In the genomic region with DNA sequence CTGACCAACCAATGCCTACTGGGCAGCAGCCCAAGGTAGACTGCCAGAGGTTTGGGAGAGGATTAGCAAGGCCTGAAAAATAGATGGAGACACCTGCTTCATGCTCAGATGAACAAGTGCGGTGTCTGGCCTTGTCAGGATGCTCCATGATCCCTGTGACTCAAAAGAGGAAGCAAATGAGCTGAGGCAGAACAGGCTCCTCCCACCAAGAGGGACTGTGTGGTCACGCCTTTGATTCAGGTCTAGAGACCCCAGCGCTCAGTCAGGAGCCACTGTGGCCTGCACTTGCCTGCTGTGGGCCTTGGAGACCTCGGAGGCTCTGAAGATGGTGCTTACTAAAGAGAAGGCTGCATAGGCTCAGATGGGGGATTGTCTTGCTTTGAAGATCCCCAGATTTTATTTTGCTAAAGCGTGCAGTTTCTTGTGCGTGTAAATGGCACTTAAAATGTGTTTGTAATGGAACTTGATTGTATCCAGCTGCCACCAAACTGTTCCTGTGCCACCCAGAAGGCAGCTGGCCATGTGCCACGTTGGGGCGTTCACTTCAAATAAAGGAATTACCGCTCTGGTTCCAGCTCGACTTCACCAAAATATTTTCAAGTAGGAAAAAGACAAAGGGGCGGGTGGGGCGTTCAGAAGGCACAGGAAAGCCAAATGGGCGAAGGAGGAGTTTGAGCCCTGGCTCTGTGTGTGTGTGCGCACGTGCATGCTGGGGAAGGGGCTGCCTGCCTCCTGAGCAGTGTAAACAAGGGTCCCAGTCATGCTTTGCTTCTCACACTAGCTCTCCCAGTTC, we compare ENCODE assay signal across 7 mouse cellular contexts. TPM values are rescaled to one million over a fixed set of nuclear protein-coding genes. Genes with fewer than 3 reads are reported as not detected.
DNase-seq lines count a peak whose midpoint lies in the region; ATAC-seq and TF ChIP-seq lines count a peak whose summit lies in the region.

No protein-coding gene starts in this region.

- intact Hi-C loops in heart, postnatal 36 days (cut with DNase I): no loop called here

- in situ Hi-C loops in Patski (cut with MboI; ENCODE audit: low pct_unique_long_range_greater_than_20kb): no loop called here

- CTCF ChIA-PET in Patski (lab: Charles Lee): interaction anchor here (1.0 kb wide), 1 partner anchor 22 kb away, joined by 3 read pairs; no protein-coding TSS in a partner anchor

- H3K4me1 ChIP-seq in embryonic facial prominence, embryonic 14.5 days (ENCODE audit: control insufficient read depth, insufficient read depth, low read length): peaks cover 20% of the 10 kb centered on the region
- H3K4me1 ChIP-seq in stomach, embryonic 16.5 days (ENCODE audit: control insufficient read depth, insufficient read depth, low read length): peaks cover 21% of the 10 kb centered on the region

- H3K27me3 ChIP-seq in Patski: no peaks in the 10 kb centered on the region
- no peaks in the 10 kb centered on the region for H3K27me3 ChIP-seq in embryonic facial prominence, embryonic 14.5 days (replicated peaks; ENCODE audit: control insufficient read depth, insufficient read depth, low read length)
- H3K27me3 ChIP-seq in stomach, embryonic 16.5 days (ENCODE audit: control insufficient read depth, insufficient read depth, low read length): no peaks in the 10 kb centered on the region

- H3K4me2 ChIP-seq in embryonic facial prominence, embryonic 14.5 days (ENCODE audit: low read depth, low read length): peak overlapping the region; percentile 18; the same call in 1 of the 2 replicates
- H3K4me2 ChIP-seq in stomach, embryonic 16.5 days (ENCODE audit: low read depth, low read length): 0 out of 2 replicates have a peak overlapping the region, but pooled peaks have one; percentile 7

- ATAC-seq in Patski: no peak
- ATAC-seq in embryonic facial prominence, embryonic 14.5 days (ENCODE audit: low read depth): peak; percentile 73
- peak; percentile 54 for ATAC-seq in stomach, embryonic 16.5 days (ENCODE audit: insufficient read depth, low FRiP score)

- 22% methylated on average over 15 of the region's 15 CpGs for WGBS in embryonic facial prominence, embryonic 14.5 days
- 21% methylated on average over 15 of the region's 15 CpGs for WGBS in stomach, embryonic 16.5 days

- peak overlapping the region; percentile 87 for H3K27ac ChIP-seq in embryonic facial prominence, embryonic 14.5 days (replicated peaks; ENCODE audit: low read depth, low read length)
- peak overlapping the region; percentile 96 for H3K27ac ChIP-seq in stomach, embryonic 16.5 days (ENCODE audit: low read length)

- POLR2A ChIA-PET in Patski (lab: Charles Lee): interaction anchor here (0.6 kb wide), 1 partner anchor 107 kb away, joined by 3 read pairs; no protein-coding TSS in a partner anchor

- no peaks in the 10 kb centered on the region for H3K9me3 ChIP-seq in embryonic facial prominence, embryonic 14.5 days (ENCODE audit: control insufficient read depth, low read length)
- no peaks in the 10 kb centered on the region for H3K9me3 ChIP-seq in stomach, embryonic 16.5 days (replicated peaks; ENCODE audit: control insufficient read depth, low read length)

- no peak overlapping the region for H3K4me3 ChIP-seq in embryonic facial prominence, embryonic 14.5 days (ENCODE audit: low read depth, low read length)
- no peak overlapping the region for H3K4me3 ChIP-seq in stomach, embryonic 16.5 days (replicated peaks; ENCODE audit: low read length)

- peak overlapping the region; percentile 16; the same call in 1 of the 2 replicates for H3K9ac ChIP-seq in embryonic facial prominence, embryonic 14.5 days (ENCODE audit: low read depth, low read length)
- H3K9ac ChIP-seq in stomach, embryonic 16.5 days (ENCODE audit: low read length): 0 out of 2 replicates have a peak overlapping the region, but pooled peaks have one; percentile 27

- no peak for TF ChIP-seq CTCF in Patski (IDR thresholded peaks at IDR 0.05)

- peaks cover 26% of the 10 kb centered on the region for H3K36me3 ChIP-seq in embryonic facial prominence, embryonic 14.5 days (ENCODE audit: control insufficient read depth, insufficient read depth, low read length)
- peaks cover 10% of the 10 kb centered on the region for H3K36me3 ChIP-seq in stomach, embryonic 16.5 days (ENCODE audit: control insufficient read depth, insufficient read depth, low read length)

- DNase-seq in ES-CJ7 (ENCODE audit: low read depth, low spot score): peak; percentile 32
- peak; percentile 55 for DNase-seq in Patski (ENCODE audit: low read depth, low spot score)
- DNase-seq in embryonic facial prominence, embryonic 14.5 days (ENCODE audit: low spot score): peak; percentile 92
- peak; percentile 55 to 68 for DNase-seq in heart, postnatal 36 days
- peak; percentile 81 for DNase-seq in layer of hippocampus, adult 9-11 months
- peak; percentile 81 to 90 for DNase-seq in lung, postnatal 4 days

RNA-seq across cellular contexts. Expression of gene Cyth1, which starts 6.0 kb away (rescaled TPM):
- 30.8 TPM for polyA plus RNA-seq in Patski (2021)
- polyA plus RNA-seq in embryonic facial prominence, embryonic 14.5 days (2014; fragmentation: Nextera tagmentation; extraction: Ambion mirVana): 11.4 and 12.5 TPM in 2 replicates
- 10 to 100 TPM; 45.6 to 51.6 TPM for total RNA-seq in heart, postnatal 36 days (2021)
- polyA plus RNA-seq in stomach, embryonic 16.5 days (2015; fragmentation: Nextera tagmentation; extraction: Ambion mirVana): 10.6 and 12.2 TPM in 2 replicates

RNA-seq across cellular contexts. Expression of gene Usp36, which starts 35.7 kb away (rescaled TPM):
- 26.0 TPM for polyA plus RNA-seq in Patski (2021)
- 15.9 and 16.1 TPM in 2 replicates for polyA plus RNA-seq in embryonic facial prominence, embryonic 14.5 days (2014; fragmentation: Nextera tagmentation; extraction: Ambion mirVana)
- 10 to 100 TPM; 12.6 to 15.2 TPM for total RNA-seq in heart, postnatal 36 days (2021)
- 18.0 and 18.2 TPM in 2 replicates for polyA plus RNA-seq in stomach, embryonic 16.5 days (2015; fragmentation: Nextera tagmentation; extraction: Ambion mirVana)

Comparison
In these comparisons a context has a peak if more than half of its experiments do, and no peak if none do; other contexts are left out.
1. DNase-seq: peak in every context shown above with its lines; median percentile 92 in embryonic facial prominence, embryonic 14.5 days; 86 in lung, postnatal 4 days; 81 in layer of hippocampus, adult 9-11 months; 62 in heart, postnatal 36 days; 55 in Patski; 32 in ES-CJ7.